Mouse (Mus musculus): ENCODE data around the gene Inf2.

The Inf2 gene

GRCm38 (mm10) chr12:112595626-112596025, 7.0 kb downstream of the Inf2 start:
- peak; percentile 79 for DNase-seq (ENCODE audit: low read depth)

GRCm38 (mm10) chr12:112596454-112596853, 7.9 kb downstream of the Inf2 start:
- no peak for DNase-seq (ENCODE audit: low read depth)

DNA sequence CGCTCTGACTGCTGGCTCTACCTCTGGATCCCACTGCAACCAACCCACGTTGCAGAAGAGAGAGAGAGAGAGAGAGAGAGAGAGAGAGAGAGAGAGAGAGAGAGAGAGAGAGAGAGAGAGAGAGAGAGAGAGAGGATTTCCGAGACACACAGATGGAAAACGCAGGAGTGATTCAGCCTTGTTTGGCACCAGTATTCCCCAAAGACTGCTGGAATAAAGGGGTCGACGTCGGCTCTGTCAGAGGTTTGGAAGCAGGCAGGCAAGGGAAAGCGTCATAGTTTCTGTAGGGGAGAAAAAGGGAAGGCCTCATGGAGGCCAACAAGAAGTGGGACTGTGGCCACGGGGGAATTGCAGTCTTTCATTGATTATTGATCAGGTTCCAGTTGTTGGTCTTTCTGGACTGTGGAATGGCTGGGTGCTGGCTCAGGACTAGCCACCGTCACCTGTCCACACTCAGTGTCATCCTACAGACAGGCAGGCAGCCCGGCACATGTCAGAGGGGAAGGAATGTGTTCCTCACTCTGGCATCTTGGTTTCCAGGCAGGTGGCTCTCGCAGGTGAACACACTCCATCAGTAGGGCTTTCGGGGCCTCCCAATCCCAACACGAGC, 8.4 kb downstream of the Inf2 start:
- no peak for DNase-seq (ENCODE audit: low read depth)

GRCm38 (mm10) chr12:112597618-112598017, 9.0 kb downstream of the Inf2 start:
- DNase-seq (ENCODE audit: low read depth) = no peak

DNA sequence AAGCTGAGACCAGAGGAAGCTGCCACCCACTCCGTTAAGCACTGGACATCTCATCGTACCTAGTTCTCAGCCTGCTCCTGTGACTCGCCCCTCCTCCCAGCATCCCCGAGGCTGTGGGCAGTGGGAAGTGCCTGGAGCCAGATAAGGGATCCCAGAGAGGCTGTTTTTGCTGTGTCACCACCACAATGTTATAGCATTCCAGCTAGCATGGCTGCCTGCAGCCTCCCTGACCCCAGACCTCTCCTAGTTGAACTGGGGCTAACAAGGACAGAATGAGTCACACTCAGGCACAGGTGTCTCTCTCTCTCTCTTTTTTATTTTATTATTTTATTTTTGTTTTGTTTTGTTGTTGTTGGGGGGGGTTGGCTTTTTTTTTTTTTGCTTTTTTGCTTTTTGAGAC, 10.6 kb downstream of the Inf2 start:
- DNase-seq (ENCODE audit: low read depth) = no peak

GRCm38 (mm10) chr12:112599942-112600611, 11.5 kb downstream of the Inf2 start:
- DNase-seq (ENCODE audit: low read depth) = no peak

DNA sequence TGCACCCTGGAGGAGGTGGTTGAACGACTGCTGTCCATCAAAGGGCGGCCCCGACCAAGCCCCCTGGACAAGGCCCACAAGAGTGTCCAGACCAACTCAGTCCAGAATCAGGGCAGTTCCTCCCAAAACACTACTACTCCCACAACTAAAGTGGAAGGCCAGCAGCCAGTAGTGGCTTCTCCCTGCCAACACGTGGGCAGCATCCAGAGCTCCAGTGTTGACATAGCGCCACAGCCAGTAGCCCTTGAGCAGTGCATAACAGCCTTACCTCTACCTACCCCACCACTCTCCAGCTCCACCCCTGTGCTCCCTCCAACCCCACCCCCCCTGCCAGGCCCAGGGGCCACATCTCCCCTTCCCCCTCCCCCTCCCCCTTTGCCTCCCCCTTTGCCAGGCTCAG, 15.4 kb downstream of the Inf2 start:
- DNase-seq (ENCODE audit: low read depth) = no peak

DNA sequence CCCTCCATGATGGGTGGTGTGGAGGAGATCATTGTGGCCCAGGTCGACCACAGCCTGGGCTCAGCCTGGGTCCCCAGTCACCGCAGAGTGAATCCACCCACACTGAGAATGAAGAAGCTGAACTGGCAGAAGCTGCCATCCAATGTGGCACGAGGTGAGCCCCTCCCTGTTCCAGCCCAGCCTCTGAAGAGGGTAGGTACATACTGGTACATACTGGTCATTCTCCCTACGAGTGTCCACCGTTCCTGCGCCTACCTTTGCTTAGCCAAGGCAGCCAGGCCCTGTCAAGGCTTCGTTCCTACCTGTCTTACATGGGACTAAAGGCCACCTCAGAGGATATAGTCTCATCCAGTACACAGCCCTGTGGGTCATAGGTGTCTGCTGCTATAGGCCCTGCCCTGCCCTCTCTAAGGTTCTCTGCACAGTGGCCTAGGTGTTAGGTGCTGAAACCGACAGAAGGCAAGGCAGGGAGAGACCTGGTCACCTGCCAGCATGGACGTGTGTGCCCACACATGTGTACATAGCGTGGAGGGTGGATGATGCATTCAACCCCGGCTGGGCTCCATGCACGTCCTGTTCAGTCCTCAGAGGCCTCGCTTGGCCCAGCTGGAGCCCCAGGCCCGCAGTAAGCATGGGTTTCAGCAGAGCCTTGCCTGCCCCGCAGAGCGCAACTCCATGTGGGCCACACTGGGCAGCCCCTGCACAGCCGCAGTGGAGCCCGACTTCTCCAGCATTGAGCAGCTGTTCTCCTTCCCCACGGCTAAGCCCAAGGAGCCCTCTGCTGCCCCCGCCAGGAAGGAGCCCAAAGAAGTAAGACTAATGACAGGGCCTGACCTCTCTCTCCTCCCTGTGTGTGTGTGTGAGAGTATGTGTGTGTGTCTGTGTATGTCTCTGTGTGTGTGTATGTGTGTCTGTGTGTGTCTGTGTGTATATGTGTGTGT, 16.4 kb downstream of the Inf2 start:
- no peak for DNase-seq (ENCODE audit: low read depth)

DNA sequence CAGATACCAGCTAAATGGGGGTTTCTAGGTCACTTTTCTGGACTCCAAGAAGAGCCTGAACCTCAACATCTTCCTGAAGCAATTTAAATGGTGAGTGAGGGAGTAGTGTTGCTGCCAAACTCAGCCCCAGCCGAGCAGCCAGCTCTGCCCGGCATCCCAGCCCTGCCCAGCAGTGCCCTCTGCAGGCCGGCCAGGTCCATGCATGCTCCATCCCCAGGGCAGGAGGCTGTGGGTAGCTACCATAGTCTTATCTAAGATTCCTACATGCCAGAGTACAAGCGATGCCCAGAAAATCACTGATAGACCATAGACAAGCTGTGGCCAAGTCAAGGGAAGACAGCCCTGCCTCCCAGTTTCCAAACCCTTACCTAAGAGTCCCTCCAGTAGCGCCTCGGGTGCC, 17.2 kb downstream of the Inf2 start:
- DNase-seq (ENCODE audit: low read depth) = no peak

GRCm38 (mm10) chr12:112606998-112607397, 18.4 kb downstream of the Inf2 start:
- DNase-seq (ENCODE audit: low read depth) = no peak

DNA sequence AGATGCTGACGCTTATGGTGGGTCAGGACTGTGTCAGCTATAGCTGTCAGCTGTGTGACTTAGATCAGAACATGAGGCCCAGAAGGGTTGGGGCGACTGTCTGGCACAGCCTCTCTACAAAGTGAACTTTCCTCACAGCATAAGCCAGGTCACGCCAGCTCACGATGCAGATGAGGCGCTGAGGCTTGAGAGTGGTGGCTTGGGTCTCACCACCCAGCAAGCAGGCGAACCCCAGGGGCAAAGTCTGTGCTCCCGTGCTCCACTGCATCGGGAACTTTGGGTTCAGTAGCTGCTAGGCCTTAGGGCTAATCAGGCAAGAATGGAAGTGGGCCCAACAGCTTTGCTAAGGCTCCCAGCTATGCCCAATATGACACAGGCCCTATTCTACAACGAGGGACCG, 20.4 kb downstream of the Inf2 start:
- DNase-seq (ENCODE audit: low read depth) = no peak

GRCm38 (mm10) chr12:112616668-112617067, 28.1 kb downstream of the Inf2 start:
- no peak for DNase-seq (ENCODE audit: low read depth)

DNA sequence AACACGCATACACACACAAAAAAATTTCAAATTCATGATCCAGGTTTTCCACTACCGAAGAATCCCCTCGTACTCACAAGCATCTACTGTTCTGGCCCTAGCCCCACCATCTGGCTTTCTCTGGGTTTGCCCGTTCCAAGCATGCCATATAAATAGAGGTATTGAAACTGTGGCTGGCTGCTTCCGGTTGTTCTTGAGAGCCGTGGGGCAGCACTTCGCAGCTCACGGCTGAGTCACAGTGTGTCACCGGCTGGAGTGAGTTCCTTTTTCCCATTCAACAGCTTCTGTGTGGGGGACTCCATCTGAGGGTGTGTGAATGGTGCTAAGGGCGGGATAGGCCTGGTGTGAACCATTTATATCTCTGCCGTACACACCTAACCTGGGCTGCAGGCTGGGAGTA, 28.6 kb downstream of the Inf2 start:
- peak; percentile 83 for DNase-seq (ENCODE audit: low read depth)

- no peak for DNase-seq (ENCODE audit: low read depth)
Measured at GRCm38 (mm10) chr12:112617898-112618380, 29.4 kb downstream of the Inf2 start.

DNA sequence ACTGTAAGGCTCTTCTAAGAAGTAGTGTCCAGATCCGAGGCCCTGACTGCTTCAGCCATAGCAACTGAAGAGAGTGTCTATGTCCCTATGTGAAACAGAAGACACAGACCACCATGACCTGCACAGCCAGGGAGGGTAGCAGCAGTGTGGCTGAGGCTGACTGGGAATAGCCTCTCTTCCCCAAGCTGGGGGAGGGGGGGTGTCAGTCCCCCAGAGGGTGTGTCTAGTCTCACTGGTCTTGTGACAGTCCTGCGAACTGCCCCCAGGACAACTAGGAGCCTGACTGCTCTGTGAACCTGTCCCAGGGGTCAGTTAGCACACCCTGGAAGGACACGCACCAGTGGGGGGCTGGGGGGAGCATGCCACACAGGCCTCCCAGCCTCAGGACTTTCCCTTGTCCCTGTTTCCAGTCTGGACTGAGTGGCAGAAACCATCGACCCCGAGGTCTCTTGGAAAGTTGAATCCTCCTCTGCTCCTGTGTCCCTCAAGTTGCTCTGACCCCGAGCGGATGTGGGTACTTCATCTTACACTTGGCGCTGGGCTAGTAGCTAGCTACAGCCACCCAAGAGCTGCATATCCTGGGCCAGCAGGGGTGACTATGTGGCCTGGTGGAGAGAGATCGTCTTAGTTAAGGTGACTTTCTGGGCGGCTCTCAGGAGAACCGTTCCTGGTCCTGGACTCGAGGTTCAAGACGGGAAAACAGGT, 30.5 kb downstream of the Inf2 start:
- DNase-seq (ENCODE audit: low read depth) = no peak

- no peak for DNase-seq (ENCODE audit: low read depth)
Measured at GRCm38 (mm10) chr12:112619686-112620353, 31.2 kb downstream of the Inf2 start, which contains the start of gene Adssl1. Gene Adssl1 (plus strand): TSS chr12:112620045.

DNA sequence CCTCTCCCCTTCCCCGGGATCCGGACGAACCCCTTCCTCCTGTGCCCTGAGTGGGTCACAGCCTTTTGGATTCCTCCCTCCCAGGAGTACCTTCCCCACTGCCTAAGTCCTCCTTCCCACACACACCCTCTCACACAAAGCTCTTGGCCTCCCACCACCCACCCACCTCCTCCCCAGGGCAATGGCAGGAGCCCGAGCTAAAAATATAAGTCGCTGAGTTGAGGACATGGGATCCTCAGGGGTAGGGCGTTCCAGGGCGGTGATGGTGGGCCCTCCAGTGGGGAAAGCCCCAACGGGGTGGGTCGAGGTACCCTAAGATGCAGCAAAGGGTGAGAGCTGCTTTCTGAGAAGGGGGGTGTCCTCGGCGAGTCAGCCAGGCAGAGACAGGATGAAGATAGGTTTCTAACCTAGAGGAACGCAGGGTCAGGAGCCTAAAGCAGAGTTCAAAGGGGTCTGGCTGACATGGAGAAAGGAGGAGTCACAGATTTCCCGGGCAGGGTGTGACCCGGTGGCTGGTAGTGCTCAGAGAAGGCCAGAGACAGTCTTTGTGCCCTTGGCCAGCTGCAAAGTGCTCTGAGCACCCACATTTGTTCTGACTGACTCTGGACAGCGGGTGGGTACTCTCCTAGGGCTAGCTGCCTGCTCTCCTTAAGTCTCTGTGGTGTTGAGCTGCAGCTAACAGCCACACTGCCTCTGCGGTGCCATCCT, 31.9 kb downstream of the Inf2 start:
- no peak for DNase-seq (ENCODE audit: low read depth)

DNA sequence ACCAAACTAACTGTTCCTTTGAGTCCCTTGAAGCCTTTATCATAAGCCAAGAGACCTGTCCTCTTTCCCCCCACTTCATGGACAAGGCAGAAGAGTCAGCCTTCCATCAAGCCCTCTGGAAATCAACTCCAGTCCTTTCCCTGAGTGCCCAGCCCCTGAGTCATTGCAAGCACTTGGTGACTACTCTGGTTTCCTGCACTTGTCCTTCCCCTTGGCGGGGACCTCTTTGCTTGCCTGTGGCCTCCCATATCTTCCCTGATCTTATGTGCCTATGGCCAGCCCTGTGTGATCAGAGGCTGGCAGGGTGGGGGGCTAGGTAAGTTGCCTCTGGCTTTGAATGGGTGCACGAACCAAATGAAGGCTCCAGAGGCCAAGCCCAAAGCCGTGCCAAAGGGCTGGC, 33.3 kb downstream of the Inf2 start:
- no peak for DNase-seq (ENCODE audit: low read depth)

DNA sequence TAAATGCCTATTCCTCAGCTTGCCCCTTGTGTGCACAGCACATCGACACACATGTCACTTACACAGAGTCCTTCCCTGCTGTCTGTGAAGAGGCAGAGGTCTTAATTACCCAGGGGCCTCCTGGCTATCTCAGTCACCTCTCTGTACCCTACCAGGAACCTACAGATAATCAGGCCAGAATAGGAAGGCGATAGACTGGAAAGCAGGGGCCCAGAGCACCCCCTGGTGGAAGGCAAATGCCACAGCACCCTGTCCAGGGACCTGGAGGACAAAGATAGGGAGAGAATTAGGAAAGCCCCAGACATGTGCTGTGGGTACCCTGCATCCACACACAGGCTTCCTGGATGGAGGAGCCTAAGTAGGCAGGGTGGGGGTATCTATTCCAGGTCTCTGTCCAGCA, 35.2 kb downstream of the Inf2 start:
- DNase-seq (ENCODE audit: low read depth) = no peak

- no peak for DNase-seq (ENCODE audit: low read depth)
Measured at GRCm38 (mm10) chr12:112625700-112626099, 37.1 kb downstream of the Inf2 start.

- DNase-seq (ENCODE audit: low read depth) = no peak
Measured at GRCm38 (mm10) chr12:112626455-112626854, 37.9 kb downstream of the Inf2 start.
